Mouse (Mus musculus): Measurements from ENCODE around the gene Pip5k1b. TPM values are rescaled to one million over a fixed set of nuclear protein-coding genes. Genes with fewer than 3 reads are reported as not detected.

Gene Pip5k1b
- total RNA-seq, 2 experiments from 2014 or later = 17.7 to 19.3 TPM

DNA sequence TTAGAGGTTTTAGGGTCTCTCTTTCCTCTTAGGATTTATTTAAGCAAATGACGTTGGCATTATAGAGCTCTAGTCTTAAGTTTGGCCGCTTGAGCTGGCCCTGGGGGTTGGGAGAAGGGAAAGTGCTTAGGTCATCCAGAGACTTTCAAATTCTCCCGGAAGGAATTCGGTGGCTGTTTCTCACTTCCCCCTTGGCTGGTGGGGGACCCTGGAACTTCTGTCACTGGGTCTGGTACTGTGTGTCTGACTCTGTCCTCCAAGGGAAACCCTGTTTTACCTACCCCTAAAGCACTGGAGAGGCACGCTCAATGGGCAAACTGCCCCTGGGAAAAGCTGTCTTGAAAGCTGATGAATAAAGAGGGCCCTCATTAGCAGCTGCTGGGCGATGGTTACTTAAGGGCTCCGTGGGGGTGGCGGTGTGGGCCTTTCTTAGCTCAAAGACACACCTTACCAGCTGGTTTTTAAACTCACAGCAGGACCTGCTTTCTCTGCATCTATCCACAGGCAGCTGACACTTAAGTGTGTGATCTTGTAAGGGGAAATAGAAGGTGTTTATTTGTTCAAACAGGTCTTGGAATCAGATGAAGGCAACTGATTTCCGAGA is 301.9 kb downstream of the Pip5k1b start:
- no peak for DNase-seq (ENCODE audit: low spot score in 2 of 2)
- intact Hi-C loops (cut with DNase I) = no loop called here

DNA sequence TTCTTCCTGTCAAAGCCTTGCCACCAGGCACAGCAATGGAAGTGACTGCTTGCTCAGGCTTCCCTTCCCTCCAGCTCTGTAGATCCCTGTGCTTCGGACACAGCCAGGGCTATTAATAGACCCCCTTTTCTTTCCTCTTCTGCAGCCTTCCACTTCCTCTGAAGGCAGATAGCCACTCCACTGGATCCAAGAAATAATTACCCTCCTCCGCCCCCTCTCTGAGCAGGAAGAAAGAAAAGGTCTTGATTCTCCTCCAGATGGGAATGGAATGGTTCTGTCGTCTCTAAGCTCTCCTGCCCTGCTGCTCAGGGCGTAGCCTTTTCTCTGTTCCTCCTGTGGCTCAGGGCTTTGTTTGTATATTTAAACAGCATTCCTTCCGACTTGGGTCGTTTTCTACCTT is 303.8 kb downstream of the Pip5k1b start:
- intact Hi-C loops (cut with DNase I) = no loop called here

More for the DNA sequence above, 303.8 kb downstream of the Pip5k1b start:
- no peak for DNase-seq (ENCODE audit: low spot score in 2 of 2)

Other genes starting within 250 kb of the Pip5k1b start
- gene Fam122a, start 78.5 kb downstream of the Pip5k1b start, total RNA-seq (2021) = 10 to 100 TPM; 26.1 to 31.2 TPM
- 1 to 10 TPM in 1 of 2 experiments, under 1 TPM in 1; 0.66 to 1.7 TPM for gene Tmem252, start 118.1 kb upstream of the Pip5k1b start, total RNA-seq (2021)

Measured in left cerebral cortex, postnatal 14 days (tissue).